ENCODE assay signal across 24 mouse cellular contexts in genomic region chr14:111553891-111554290, GRCm38 (mm10).
A peak's percentile ranks its signal among the peaks of the same experiment; 100 is the strongest.
DNase-seq lines count a peak whose midpoint lies in the region; ATAC-seq and TF ChIP-seq lines count a peak whose summit lies in the region.
"Had no signal": no experiment of that assay in that cellular context is flagged by ENCODE, and none has a peak within 500 bp of the region (broad histone marks: within the 10 kb centered on the region; RNA-seq: fewer than 3 reads in every experiment).

No protein-coding gene starts in this region.

- no peaks in the 10 kb centered on the region for H3K4me1 ChIP-seq in hindbrain, postnatal 0 days (ENCODE audit: insufficient read depth, low read length)
- H3K4me1 ChIP-seq in hindbrain, embryonic 12.5 days = no peaks in the 10 kb centered on the region
- H3K4me1 ChIP-seq: forebrain, embryonic 10.5 days; forebrain, embryonic 13.5 days; heart, embryonic 12.5 days; heart, embryonic 15.5 days; hindbrain, embryonic 15.5 days had no signal

- no peak overlapping the region for H3K9ac ChIP-seq in hindbrain, postnatal 0 days (replicated peaks; ENCODE audit: low read length)
- H3K9ac ChIP-seq in hindbrain, embryonic 12.5 days = no peak overlapping the region
- H3K9ac ChIP-seq: forebrain, embryonic 13.5 days; heart, embryonic 12.5 days; heart, embryonic 15.5 days; hindbrain, embryonic 15.5 days had no signal

- no peak overlapping the region for H3K27ac ChIP-seq in hindbrain, postnatal 0 days
- no peak overlapping the region for H3K27ac ChIP-seq in hindbrain, embryonic 12.5 days
- H3K27ac ChIP-seq: forebrain, embryonic 10.5 days; forebrain, embryonic 13.5 days; heart, embryonic 15.5 days; hindbrain, embryonic 15.5 days had no signal

- no peak overlapping the region for H3K4me3 ChIP-seq in hindbrain, postnatal 0 days (ENCODE audit: low read length)
- no peak overlapping the region for H3K4me3 ChIP-seq in hindbrain, embryonic 12.5 days
- H3K4me3 ChIP-seq: forebrain, embryonic 10.5 days; forebrain, embryonic 13.5 days; heart, embryonic 12.5 days; heart, embryonic 15.5 days; hindbrain, embryonic 15.5 days had no signal

- no peaks in the 10 kb centered on the region for H3K36me3 ChIP-seq in hindbrain, postnatal 0 days (ENCODE audit: insufficient read depth, low read length)
- H3K36me3 ChIP-seq in hindbrain, embryonic 12.5 days = no peaks in the 10 kb centered on the region
- H3K36me3 ChIP-seq: forebrain, embryonic 10.5 days; heart, embryonic 12.5 days; heart, embryonic 15.5 days; hindbrain, embryonic 15.5 days had no signal

- no peak overlapping the region for H3K4me2 ChIP-seq in hindbrain, postnatal 0 days (ENCODE audit: low read depth, low read length)
- H3K4me2 ChIP-seq in hindbrain, embryonic 12.5 days (replicated peaks) = no peak overlapping the region
- H3K4me2 ChIP-seq: forebrain, embryonic 13.5 days; heart, embryonic 12.5 days; heart, embryonic 15.5 days; hindbrain, embryonic 15.5 days had no signal

- WGBS in hindbrain, postnatal 0 days = 82% methylated on average over 4 of the region's 4 CpGs
- WGBS in hindbrain, embryonic 12.5 days = 87% methylated on average over 4 of the region's 4 CpGs

- TF ChIP-seq CTCF in hindbrain, postnatal 0 days (IDR thresholded peaks at IDR 0.05; ENCODE audit: low read depth) = no peak

- H3K9me3 ChIP-seq in hindbrain, postnatal 0 days (ENCODE audit: low read length) = no peaks in the 10 kb centered on the region
- H3K9me3 ChIP-seq in hindbrain, embryonic 12.5 days (replicated peaks) = no peaks in the 10 kb centered on the region
- H3K9me3 ChIP-seq: forebrain, embryonic 10.5 days; forebrain, embryonic 13.5 days; heart, embryonic 12.5 days; heart, embryonic 15.5 days; hindbrain, embryonic 15.5 days had no signal

- ATAC-seq in cerebellum, adult (ENCODE audit: insufficient number of reproducible peaks, low FRiP score, low TSS enrichment) = no peak
- ATAC-seq in hindbrain, postnatal 0 days = peak; percentile 43
- no peak for ATAC-seq in hindbrain, embryonic 12.5 days (ENCODE audit: low FRiP score)
- no peak for ATAC-seq in megakaryocyte, adult 5-6 weeks (ENCODE audit: poor library complexity, severe bottlenecking)
- ATAC-seq: activated CD4-positive, CD25-positive, alpha-beta regulatory T cell, adult 4 months; forebrain, embryonic 16.5 days; inflammation-experienced regulatory T-cells, adult 6 months; intestine, embryonic 16.5 days had no signal

- H3K27me3 ChIP-seq in hindbrain, postnatal 0 days (ENCODE audit: insufficient read depth, low read length) = no peaks in the 10 kb centered on the region
- H3K27me3 ChIP-seq in hindbrain, embryonic 12.5 days = no peaks in the 10 kb centered on the region
- H3K27me3 ChIP-seq: forebrain, embryonic 13.5 days; heart, embryonic 12.5 days; heart, embryonic 15.5 days; hindbrain, embryonic 15.5 days had no signal

- peak; percentile 18 to 29 for DNase-seq in cerebellum, postnatal 10 days
- peak; percentile 5 for DNase-seq in hindbrain, postnatal 0 days (ENCODE audit: low spot score)
- DNase-seq in retina, postnatal 1 day = peak; percentile 1
- DNase-seq in retina, embryonic 14.5 days (ENCODE audit: low spot score) = no peak
- DNase-seq: adrenal gland, adult 8-10 months; adrenal gland, postnatal 25 days; cerebellum, adult 2 months; cerebellum, adult 9-11 months; gastrocnemius, postnatal 25 days; heart, adult 18-20 months; heart, postnatal 10 days; heart, postnatal 36 days had no signal
